ENCODE assay signal across 11 mouse cellular contexts in the genomic region with DNA sequence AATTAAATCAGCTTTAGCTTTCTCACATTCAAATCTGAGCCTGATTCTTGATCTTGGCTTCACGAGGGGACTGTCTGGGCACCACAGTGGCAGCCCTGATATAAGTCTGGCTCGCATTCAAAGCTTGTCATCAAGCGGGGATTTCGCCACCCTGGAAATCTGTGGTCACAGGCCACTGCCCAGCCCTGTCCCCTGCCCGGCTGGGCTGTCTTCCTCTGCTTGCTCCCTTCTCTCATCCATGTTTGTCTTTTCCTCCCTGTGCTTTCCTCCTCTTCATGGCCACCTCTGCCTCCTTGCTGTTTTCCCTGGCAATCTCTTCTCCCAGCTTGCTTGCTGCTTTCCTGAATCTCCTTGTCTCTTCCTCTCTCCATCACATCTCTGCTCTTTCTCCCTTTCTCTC. TPM values are rescaled to one million over a fixed set of nuclear protein-coding genes. Genes with fewer than 3 reads are reported as not detected.
DNase-seq lines count a peak whose midpoint lies in the region; ATAC-seq and TF ChIP-seq lines count a peak whose summit lies in the region.
"Had no signal": no experiment of that assay in that cellular context is flagged by ENCODE, and none has a peak within 500 bp of the region (broad histone marks: within the 10 kb centered on the region; RNA-seq: fewer than 3 reads in every experiment).

No protein-coding gene starts in this region.

- no peaks in the 10 kb centered on the region for H3K9me3 ChIP-seq in kidney, embryonic 16.5 days (ENCODE audit: low read length)
- no peaks in the 10 kb centered on the region for H3K9me3 ChIP-seq in embryonic facial prominence, embryonic 14.5 days (ENCODE audit: control insufficient read depth, low read length)
- no peaks in the 10 kb centered on the region for H3K9me3 ChIP-seq in midbrain, embryonic 10.5 days (replicated peaks)

- H3K36me3 ChIP-seq in kidney, embryonic 16.5 days (ENCODE audit: insufficient read depth, low read length): no peaks in the 10 kb centered on the region
- no peaks in the 10 kb centered on the region for H3K36me3 ChIP-seq in embryonic facial prominence, embryonic 14.5 days (ENCODE audit: control insufficient read depth, insufficient read depth, low read length)
- no peaks in the 10 kb centered on the region for H3K36me3 ChIP-seq in midbrain, embryonic 10.5 days

- no peak for DNase-seq in kidney, adult 8-10 months
- no peak for DNase-seq in Patski (ENCODE audit: low read depth, low spot score)
- no peak for DNase-seq in embryonic facial prominence, embryonic 14.5 days (ENCODE audit: low spot score)
- no peak for DNase-seq in midbrain, embryonic 10.5 days (ENCODE audit: low spot score)
- no peak for DNase-seq in urinary bladder, adult 2 months (ENCODE audit: low spot score)
- DNase-seq in spleen, postnatal 36 days (ENCODE audit: low spot score in 2 of 2): no peak

- no peak for ATAC-seq in kidney, embryonic 16.5 days (ENCODE audit: low FRiP score, low TSS enrichment)
- ATAC-seq in Patski: peak; percentile 18
- ATAC-seq in embryonic facial prominence, embryonic 14.5 days (ENCODE audit: low read depth): no peak
- ATAC-seq in erythroid progenitor cell, adult 5-6 weeks (replicated peaks; ENCODE audit: low FRiP score, poor library complexity, severe bottlenecking): no peak

- 18% methylated on average over 5 of the region's 5 CpGs for WGBS in kidney, embryonic 16.5 days
- 51% methylated on average over 5 of the region's 5 CpGs for WGBS in embryonic facial prominence, embryonic 14.5 days
- 65% methylated on average over 5 of the region's 5 CpGs for WGBS in midbrain, embryonic 10.5 days

- peaks cover 4% of the 10 kb centered on the region; the same call in 1 of the 2 replicates for H3K27me3 ChIP-seq in kidney, embryonic 16.5 days (ENCODE audit: insufficient read depth, low read length)
- H3K27me3 ChIP-seq in Patski: peaks cover 9% of the 10 kb centered on the region
- H3K27me3 ChIP-seq in embryonic facial prominence, embryonic 14.5 days (replicated peaks; ENCODE audit: control insufficient read depth, insufficient read depth, low read length): peaks cover 12% of the 10 kb centered on the region
- peaks cover 17% of the 10 kb centered on the region for H3K27me3 ChIP-seq in midbrain, embryonic 10.5 days (ENCODE audit: low read depth, poor library complexity, severe bottlenecking)

- POLR2A ChIA-PET in Patski (lab: Charles Lee): interaction anchor here (0.6 kb wide), 1 partner anchor 347 kb away, joined by 3 read pairs; no protein-coding TSS in a partner anchor

- 0 out of 2 replicates have a peak overlapping the region, but pooled peaks have one; percentile 23 for H3K9ac ChIP-seq in kidney, embryonic 16.5 days (replicated peaks; ENCODE audit: low read length)
- no peak overlapping the region for H3K9ac ChIP-seq in embryonic facial prominence, embryonic 14.5 days (ENCODE audit: low read depth, low read length)

- no peak for TF ChIP-seq CTCF in Patski (IDR thresholded peaks at IDR 0.05)

- peaks cover 17% of the 10 kb centered on the region for H3K4me1 ChIP-seq in kidney, embryonic 16.5 days (ENCODE audit: insufficient read depth, low read length)
- H3K4me1 ChIP-seq in embryonic facial prominence, embryonic 14.5 days (ENCODE audit: control insufficient read depth, insufficient read depth, low read length): peaks cover 3% of the 10 kb centered on the region; the same call in 1 of the 2 replicates
- peaks cover 17% of the 10 kb centered on the region for H3K4me1 ChIP-seq in midbrain, embryonic 10.5 days

- in situ Hi-C loops in Patski (cut with MboI; ENCODE audit: low pct_unique_long_range_greater_than_20kb): loop anchor here (5.0 to 10.0 kb wide), 3 partner anchors 263 to 445 kb away; no protein-coding TSS in a partner anchor

- peak overlapping the region; percentile 44; the same call in 1 of the 2 replicates for H3K4me2 ChIP-seq in kidney, embryonic 16.5 days (replicated peaks; ENCODE audit: low read depth, low read length)
- peak overlapping the region; percentile 44 for H3K4me2 ChIP-seq in embryonic facial prominence, embryonic 14.5 days (ENCODE audit: low read depth, low read length)

- no peak overlapping the region for H3K27ac ChIP-seq in kidney, embryonic 16.5 days (ENCODE audit: low read length)
- H3K27ac ChIP-seq in embryonic facial prominence, embryonic 14.5 days (replicated peaks; ENCODE audit: low read depth, low read length): no peak overlapping the region
- H3K27ac ChIP-seq in midbrain, embryonic 10.5 days (replicated peaks): no peak overlapping the region

- CTCF ChIA-PET in Patski (lab: Charles Lee): interaction anchor here (1.4 to 4.9 kb wide), 6 partner anchors 12 to 449 kb away, joined by 5 to 54 read pairs (median 12); no protein-coding TSS in a partner anchor

- H3K4me3 ChIP-seq in kidney, embryonic 16.5 days (ENCODE audit: low read length): peak overlapping the region; percentile 26; the same call in 1 of the 2 replicates
- no peak overlapping the region for H3K4me3 ChIP-seq in embryonic facial prominence, embryonic 14.5 days (ENCODE audit: low read depth, low read length)
- peak overlapping the region; percentile 44; the same call in 1 of the 2 replicates for H3K4me3 ChIP-seq in midbrain, embryonic 10.5 days

RNA-seq across cellular contexts. Expression of a gene that starts 6.7 kb away (rescaled TPM):
- 1.1 and 1.5 TPM in 2 replicates for polyA plus RNA-seq in kidney, embryonic 16.5 days (2015; fragmentation: Nextera tagmentation; extraction: Ambion mirVana)
- polyA plus RNA-seq in Patski (2021): not detected
- polyA plus RNA-seq in embryonic facial prominence, embryonic 14.5 days (2014; fragmentation: Nextera tagmentation; extraction: Ambion mirVana): 2.4 and 2.7 TPM in 2 replicates
- polyA plus RNA-seq in midbrain, embryonic 10.5 days (2016; fragmentation: Nextera tagmentation; extraction: Ambion mirVana): 29.9 and 39.9 TPM in 2 replicates
- polyA plus RNA-seq in urinary bladder, adult 2 months (2012; rRNA removed): not detected in 2 replicates
- not detected in 2 replicates for total RNA-seq in erythroid progenitor cell, adult 5-6 weeks (2015; ENCODE audit: low replicate concordance)
- total RNA-seq in erythroid progenitor cell, adult 5-6 weeks (2017; ENCODE audit: low replicate concordance): not detected in 2 replicates
- total RNA-seq: gastrocnemius, postnatal 4 days had no signal

RNA-seq across cellular contexts. Expression of a gene that starts 34.7 kb away (rescaled TPM):
- polyA plus RNA-seq in kidney, embryonic 16.5 days (2015; fragmentation: Nextera tagmentation; extraction: Ambion mirVana): not detected in 2 replicates
- polyA plus RNA-seq in Patski (2021): not detected
- polyA plus RNA-seq in embryonic facial prominence, embryonic 14.5 days (2014; fragmentation: Nextera tagmentation; extraction: Ambion mirVana): 0.79 and 0.84 TPM in 2 replicates
- not detected in 2 replicates for polyA plus RNA-seq in midbrain, embryonic 10.5 days (2016; fragmentation: Nextera tagmentation; extraction: Ambion mirVana)
- polyA plus RNA-seq in urinary bladder, adult 2 months (2012; rRNA removed): not detected in 2 replicates
- total RNA-seq in erythroid progenitor cell, adult 5-6 weeks (2015; ENCODE audit: low replicate concordance): not detected in 2 replicates
- not detected in 2 replicates for total RNA-seq in erythroid progenitor cell, adult 5-6 weeks (2017; ENCODE audit: low replicate concordance)
- total RNA-seq: gastrocnemius, postnatal 4 days; left cerebral cortex, postnatal 25 days had no signal
- polyA plus RNA-seq: stomach, embryonic 16.5 days had no signal
